Comparison of ENCODE assay signal across 26 mouse cellular contexts in genomic region chr10:121519710-121520109, GRCm38 (mm10). TPM values are rescaled to one million over a fixed set of nuclear protein-coding genes. Genes with fewer than 3 reads are reported as not detected.
DNase-seq lines count a peak whose midpoint lies in the region; ATAC-seq and TF ChIP-seq lines count a peak whose summit lies in the region.
"Had no signal": no experiment of that assay in that cellular context is flagged by ENCODE, and none has a peak within 500 bp of the region (broad histone marks: within the 10 kb centered on the region; RNA-seq: fewer than 3 reads in every experiment).

No protein-coding gene starts in this region.

- no peaks in the 10 kb centered on the region for H3K4me1 ChIP-seq in intestine, postnatal 0 days (replicated peaks; ENCODE audit: control insufficient read depth, insufficient read depth, low read length)
- peaks cover 12% of the 10 kb centered on the region for H3K4me1 ChIP-seq in intestine, embryonic 16.5 days (ENCODE audit: control insufficient read depth, insufficient read depth, low read length)
- peaks cover 7% of the 10 kb centered on the region for H3K4me1 ChIP-seq in liver, embryonic 16.5 days (ENCODE audit: control insufficient read depth, low read depth, low read length)
- peaks cover 30% of the 10 kb centered on the region for H3K4me1 ChIP-seq in embryonic facial prominence, embryonic 10.5 days
- H3K4me1 ChIP-seq: heart, embryonic 15.5 days had no signal

- 52% methylated on average over 2 of the region's 2 CpGs for WGBS in intestine, postnatal 0 days
- 48% methylated on average over 2 of the region's 2 CpGs for WGBS in intestine, embryonic 16.5 days
- WGBS in liver, embryonic 16.5 days (ENCODE audit: insufficient replicate concordance), result 27% methylated on average over 2 of the region's 2 CpGs
- 29% methylated on average over 2 of the region's 2 CpGs for WGBS in embryonic facial prominence, embryonic 10.5 days

- no peaks in the 10 kb centered on the region for H3K27me3 ChIP-seq in intestine, postnatal 0 days (replicated peaks; ENCODE audit: control insufficient read depth, insufficient read depth, low read length)
- no peaks in the 10 kb centered on the region for H3K27me3 ChIP-seq in intestine, embryonic 16.5 days (replicated peaks; ENCODE audit: control insufficient read depth, insufficient read depth, low read length)
- no peaks in the 10 kb centered on the region for H3K27me3 ChIP-seq in liver, embryonic 16.5 days (ENCODE audit: control insufficient read depth, insufficient read depth, low read depth, low read length)
- no peaks in the 10 kb centered on the region for H3K27me3 ChIP-seq in embryonic facial prominence, embryonic 10.5 days (replicated peaks; ENCODE audit: low read depth, poor library complexity, severe bottlenecking)
- H3K27me3 ChIP-seq: heart, embryonic 12.5 days; heart, embryonic 15.5 days; hindbrain, embryonic 13.5 days had no signal

- no peak overlapping the region for H3K4me2 ChIP-seq in intestine, postnatal 0 days (replicated peaks; ENCODE audit: low read depth)
- no peak overlapping the region for H3K4me2 ChIP-seq in intestine, embryonic 16.5 days (ENCODE audit: low read depth, low read length)
- H3K4me2 ChIP-seq in liver, embryonic 16.5 days (ENCODE audit: low read depth, low read length), result no peak overlapping the region
- H3K4me2 ChIP-seq: heart, embryonic 12.5 days; heart, embryonic 15.5 days; hindbrain, embryonic 13.5 days had no signal

- 0 out of 2 replicates have a peak, but pooled peaks have one; percentile 24 for ATAC-seq in intestine, postnatal 0 days
- no peak for ATAC-seq in intestine, embryonic 16.5 days
- peak; percentile 43; the same call in 1 of the 2 replicates for ATAC-seq in liver, embryonic 16.5 days (ENCODE audit: low read depth)
- ATAC-seq: forebrain, embryonic 14.5 days; hindbrain, embryonic 16.5 days had no signal

- no peak overlapping the region for H3K4me3 ChIP-seq in intestine, postnatal 0 days (ENCODE audit: low read depth, low read length)
- H3K4me3 ChIP-seq in intestine, embryonic 16.5 days (ENCODE audit: low read length), result no peak overlapping the region
- no peak overlapping the region for H3K4me3 ChIP-seq in liver, embryonic 16.5 days (ENCODE audit: low read depth, low read length)
- no peak overlapping the region for H3K4me3 ChIP-seq in embryonic facial prominence, embryonic 10.5 days
- H3K4me3 ChIP-seq: heart, embryonic 12.5 days; heart, embryonic 15.5 days; hindbrain, embryonic 10.5 days; hindbrain, embryonic 13.5 days had no signal

- TF ChIP-seq CTCF in intestine, postnatal 0 days (IDR thresholded peaks at IDR 0.05; ENCODE audit: low read depth), result no peak

- H3K27ac ChIP-seq in intestine, postnatal 0 days (ENCODE audit: low read depth, low read length), result no peak overlapping the region
- H3K27ac ChIP-seq in intestine, embryonic 16.5 days (ENCODE audit: low read length), result no peak overlapping the region
- no peak overlapping the region for H3K27ac ChIP-seq in liver, embryonic 16.5 days (ENCODE audit: low read length)
- H3K27ac ChIP-seq in embryonic facial prominence, embryonic 10.5 days (replicated peaks), result no peak overlapping the region
- H3K27ac ChIP-seq: heart, embryonic 15.5 days; hindbrain, embryonic 10.5 days; hindbrain, embryonic 13.5 days had no signal

- no peaks in the 10 kb centered on the region for H3K36me3 ChIP-seq in intestine, postnatal 0 days (ENCODE audit: control insufficient read depth, insufficient read depth)
- no peaks in the 10 kb centered on the region for H3K36me3 ChIP-seq in intestine, embryonic 16.5 days (ENCODE audit: control insufficient read depth, insufficient read depth, low read length)
- no peaks in the 10 kb centered on the region for H3K36me3 ChIP-seq in liver, embryonic 16.5 days (ENCODE audit: control insufficient read depth, insufficient read depth)
- H3K36me3 ChIP-seq in embryonic facial prominence, embryonic 10.5 days (replicated peaks), result no peaks in the 10 kb centered on the region
- H3K36me3 ChIP-seq: heart, embryonic 12.5 days; heart, embryonic 15.5 days; hindbrain, embryonic 10.5 days; hindbrain, embryonic 13.5 days had no signal

- no peaks in the 10 kb centered on the region for H3K9me3 ChIP-seq in intestine, postnatal 0 days (ENCODE audit: control insufficient read depth)
- H3K9me3 ChIP-seq in intestine, embryonic 16.5 days (ENCODE audit: control insufficient read depth, low read length), result no peaks in the 10 kb centered on the region
- no peaks in the 10 kb centered on the region for H3K9me3 ChIP-seq in liver, embryonic 16.5 days (replicated peaks; ENCODE audit: control insufficient read depth, low read length)
- no peaks in the 10 kb centered on the region for H3K9me3 ChIP-seq in embryonic facial prominence, embryonic 10.5 days
- H3K9me3 ChIP-seq: heart, embryonic 12.5 days; heart, embryonic 15.5 days; hindbrain, embryonic 10.5 days; hindbrain, embryonic 13.5 days had no signal

- DNase-seq in liver, result no peak
- DNase-seq in embryonic facial prominence, embryonic 10.5 days (ENCODE audit: low spot score), result peak; percentile 24
- peak; percentile 41 for DNase-seq in yolk sac, embryonic 10.5 days (ENCODE audit: low spot score)
- DNase-seq in adipocyte (ENCODE audit: low spot score), result no peak
- no peak for DNase-seq in thymus, postnatal 10 days (ENCODE audit: low spot score in 2 of 2)
- DNase-seq: adrenal gland, adult 8-10 months; adrenal gland, postnatal 25 days; B cell, adult 2 months; cerebellum, adult 11-12 months; cerebellum, adult 8-10 months; cerebellum, postnatal 10 days; cerebellum, postnatal 36 days; embryo, embryonic 11 days; gastrocnemius, postnatal 25 days; heart, adult 18-20 months; heart, postnatal 10 days; heart, postnatal 36 days had no signal

- H3K9ac ChIP-seq in intestine, postnatal 0 days (ENCODE audit: low read depth, low read length), result no peak overlapping the region
- H3K9ac ChIP-seq in intestine, embryonic 16.5 days (ENCODE audit: low read depth, low read length), result no peak overlapping the region
- H3K9ac ChIP-seq in liver, embryonic 16.5 days (ENCODE audit: low read depth, low read length), result no peak overlapping the region
- H3K9ac ChIP-seq: heart, embryonic 12.5 days; heart, embryonic 15.5 days; hindbrain, embryonic 13.5 days had no signal

RNA-seq across cellular contexts. Expression of gene Rassf3, which starts 43.6 kb away (rescaled TPM):
- 16.7 and 18.1 TPM in 2 replicates for polyA plus RNA-seq in intestine, postnatal 0 days (2015; fragmentation: Nextera tagmentation; extraction: Ambion mirVana)
- polyA plus RNA-seq in intestine, embryonic 16.5 days (2015; fragmentation: Nextera tagmentation; extraction: Ambion mirVana), result 15.7 and 22.2 TPM in 2 replicates
- 12.1 and 13.3 TPM in 2 replicates for polyA plus RNA-seq in liver, embryonic 16.5 days (2015; fragmentation: Nextera tagmentation; extraction: Ambion mirVana)
- polyA plus RNA-seq in embryonic facial prominence, embryonic 10.5 days (2016; fragmentation: Nextera tagmentation; extraction: Ambion mirVana), result 15.8 and 19.4 TPM in 2 replicates

Comparison
In these comparisons a context has a peak if more than half of its experiments do, and no peak if none do; other contexts are left out.
1. DNase-seq: peak in embryonic facial prominence, embryonic 10.5 days (single experiment) and yolk sac, embryonic 10.5 days (single experiment); none in liver (single experiment), adipocyte (single experiment) and thymus, postnatal 10 days (0 of 2).